Mouse (Mus musculus) regulatory T cell (primary cell): ENCODE measurements around the gene Gm9008.
"Not testable (repeated sequence)": the region's sequence is repeated elsewhere in the genome, so short reads cannot be mapped to it uniquely, and the experiment has no call there.

Experiments used
- in situ Hi-C: fragments of 300-600 bp; cut with MboI, MseI; formaldehyde crosslinking; loops from one replicate; pipeline ENCODE4 v1.15.1; 2025; ENCODE audit warnings: high pct_unique_total_duplicates

Gm9008 gene

GRCm38 (mm10) chr6:76497054-76497835, at the start of gene Gm9008:
Gene Gm9008, minus strand, starts transcription at chr6:76497784.
- in situ Hi-C loops, result not testable (repeated sequence)

- in situ Hi-C loops, result no loop called here
Observed at GRCm38 (mm10) chr6:76521975-76522641, 24.5 kb upstream of the Gm9008 start.

GRCm38 (mm10) chr6:76510200-76510599, 12.6 kb upstream of the Gm9008 start:
- in situ Hi-C loops, result no loop called here

- in situ Hi-C loops, result not testable (repeated sequence)
Observed at GRCm38 (mm10) chr6:76496335-76496734, 1.2 kb downstream of the Gm9008 start.

GRCm38 (mm10) chr6:76468194-76468593, 29.4 kb downstream of the Gm9008 start:
- in situ Hi-C loops, result no loop called here
